Mouse (Mus musculus) hindbrain, embryonic 12.5 days (tissue): ENCODE data around the gene Olfr437. TPM values are rescaled to one million over a fixed set of nuclear protein-coding genes. Genes with fewer than 3 reads are reported as not detected.

ENCODE experiments used
- polyA plus RNA-seq: library from polyadenylated mRNA; unstranded; fragments of >200 nt; fragmentation: Nextera tagmentation; extraction: Ambion mirVana; gene quantifications from 2 replicates; pipeline ENCODE4 v1.2.1, GENCODE M21; 2016

Olfr437 gene
- polyA plus RNA-seq, 1 experiment from 2014 or later, result not detected

Other genes with a start within 250 kb of the Olfr437 start
- not detected in 2 replicates for gene Olfr446, start 241.9 kb upstream of the Olfr437 start, polyA plus RNA-seq
- gene Olfr444, start 214.2 kb upstream of the Olfr437 start, polyA plus RNA-seq, result not detected in 2 replicates
- gene Olfr441, start 56.9 kb upstream of the Olfr437 start, polyA plus RNA-seq, result not detected in 2 replicates
- gene Olfr237-ps1, start 16.7 kb upstream of the Olfr437 start, polyA plus RNA-seq, result not detected in 2 replicates
- gene Olfr13, start 8.9 kb downstream of the Olfr437 start, polyA plus RNA-seq, result not detected in 2 replicates
- not detected in 2 replicates for gene Olfr435, start 33.9 kb downstream of the Olfr437 start, polyA plus RNA-seq
- gene Olfr434, start 49.7 kb downstream of the Olfr437 start, polyA plus RNA-seq, result not detected in 2 replicates
- not detected in 2 replicates for gene Olfr47, start 68.2 kb downstream of the Olfr437 start, polyA plus RNA-seq
- 5.2 and 6.6 TPM in 2 replicates for gene Arhgef5, start 102.3 kb downstream of the Olfr437 start, polyA plus RNA-seq
- gene Nobox, start 146.3 kb downstream of the Olfr437 start, polyA plus RNA-seq, result not detected in 2 replicates